Comparison of ENCODE assay signal across 8 mouse cellular contexts in the genomic region with DNA sequence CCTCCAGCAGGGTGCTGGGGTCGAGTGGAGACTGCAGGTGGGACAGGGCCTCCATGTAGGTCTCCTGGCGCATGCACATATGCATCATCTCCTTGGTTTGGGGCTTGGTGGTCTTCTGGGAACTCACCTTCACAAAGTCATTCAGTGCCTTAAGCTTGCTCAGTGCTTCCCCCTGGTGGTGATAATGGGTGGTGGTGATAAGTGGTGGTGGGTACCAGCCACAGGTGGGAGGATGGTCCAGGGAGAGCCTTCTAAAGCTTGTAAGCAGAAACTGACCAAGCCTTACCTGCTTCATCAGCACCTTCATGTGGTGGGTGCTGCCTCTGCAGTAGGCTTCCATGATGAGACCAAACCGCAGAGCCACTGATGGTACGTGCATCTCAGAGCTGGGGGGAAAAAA. TPM values are rescaled to one million over a fixed set of nuclear protein-coding genes. Genes with fewer than 3 reads are reported as not detected.
DNase-seq lines count a peak whose midpoint lies in the region; TF ChIP-seq lines count a peak whose summit lies in the region.
"Had no signal": no experiment of that assay in that cellular context is flagged by ENCODE, and none has a peak within 500 bp of the region (broad histone marks: within the 10 kb centered on the region; RNA-seq: fewer than 3 reads in every experiment).

No protein-coding gene starts in this region.

- no peak overlapping the region for H3K4me3 ChIP-seq in kidney, adult 2 months (ENCODE audit: insufficient read depth, low read depth, low read length)
- no peak overlapping the region for H3K4me3 ChIP-seq in small intestine, adult 2 months (ENCODE audit: low read depth, low read length)
- H3K4me3 ChIP-seq: limb, embryonic 12.5 days had no signal

- no peaks in the 10 kb centered on the region for H3K4me1 ChIP-seq in kidney, adult 2 months (ENCODE audit: control insufficient read depth, insufficient read depth, low read length)
- H3K4me1 ChIP-seq in small intestine, adult 2 months (ENCODE audit: control insufficient read depth, insufficient read depth, insufficient read length, low read length) = peaks cover 4% of the 10 kb centered on the region; the same call in 1 of the 2 replicates

- TF ChIP-seq POLR2A in kidney, adult 2 months (IDR thresholded peaks at IDR 0.05; ENCODE audit: low read depth, low read length) = no peak
- no peak for TF ChIP-seq POLR2A in small intestine, adult 2 months (IDR thresholded peaks at IDR 0.05; ENCODE audit: low read depth, low read length)

- peak; percentile 67 for TF ChIP-seq CTCF in kidney, adult 2 months (conservative IDR thresholded peaks at IDR 0.05; ENCODE audit: insufficient read depth, insufficient read length, low read depth, low read length)
- TF ChIP-seq CTCF in small intestine, adult 2 months (IDR thresholded peaks at IDR 0.05; ENCODE audit: extremely low read depth, insufficient read length, insufficient replicate concordance, low read depth, low read length) = peak; percentile 71; the same call in 1 of the 2 replicates

- peak; percentile 36 for DNase-seq in kidney, adult 2 months
- DNase-seq in kidney, postnatal 14 days = no peak
- DNase-seq in CD8-positive naive resting alpha-beta T cell, adult 2 months (ENCODE audit: low read depth in 2 of 2, low spot score in 2 of 2) = peak; percentile 67 to 77
- peak; percentile 44 for DNase-seq in NIH3T3 (ENCODE audit: low read depth)
- DNase-seq in induced T-regulatory cell, adult 2 months (ENCODE audit: low read depth) = peak; percentile 82
- DNase-seq in yolk sac, embryonic 10.5 days (ENCODE audit: low spot score) = no peak

- WGBS in kidney, adult 2 months = 90% methylated on average over 4 of the region's 4 CpGs
- WGBS in small intestine, adult 2 months = 84% methylated on average over 4 of the region's 4 CpGs

- no peaks in the 10 kb centered on the region for H3K27me3 ChIP-seq in kidney, adult 2 months (replicated peaks; ENCODE audit: control insufficient read depth, insufficient read depth, low read length)
- no peaks in the 10 kb centered on the region for H3K27me3 ChIP-seq in small intestine, adult 2 months (ENCODE audit: control insufficient read depth, insufficient read depth, low read length)
- H3K27me3 ChIP-seq: limb, embryonic 12.5 days had no signal

- no peak overlapping the region for H3K27ac ChIP-seq in kidney, adult 2 months (ENCODE audit: insufficient read depth, low read depth, low read length)
- no peak overlapping the region for H3K27ac ChIP-seq in small intestine, adult 2 months (ENCODE audit: insufficient read depth, low read depth, low read length)
- H3K27ac ChIP-seq: limb, embryonic 12.5 days had no signal

- no peaks in the 10 kb centered on the region for H3K36me3 ChIP-seq in kidney, adult 2 months (ENCODE audit: control insufficient read depth, insufficient read depth, low read length)
- peaks cover 15% of the 10 kb centered on the region for H3K36me3 ChIP-seq in small intestine, adult 2 months (ENCODE audit: control insufficient read depth, insufficient read depth, low read length)

RNA-seq across cellular contexts. Expression of a gene that starts 48.1 kb away (rescaled TPM):
- 3.1 and 7.2 TPM in 2 replicates for polyA plus RNA-seq in kidney, adult 2 months (2012; rRNA removed)
- polyA plus RNA-seq in small intestine, adult 2 months (2012; rRNA removed) = 7.0 and 11.7 TPM in 2 replicates

Comparison
In these comparisons a context has a peak if more than half of its experiments do, and no peak if none do; other contexts are left out.
1. DNase-seq: peak in kidney, adult 2 months (single experiment), CD8-positive naive resting alpha-beta T cell, adult 2 months (2 of 2), NIH3T3 (single experiment) and induced T-regulatory cell, adult 2 months (single experiment); none in kidney, postnatal 14 days (single experiment) and yolk sac, embryonic 10.5 days (single experiment).